Mouse (Mus musculus): Measurements from ENCODE around the gene Cpne6.

The Cpne6 gene

GRCm38 (mm10) chr14:55505612-55506011 is 4.6 kb upstream of the Cpne6 start:
- DNase-seq, result no peak

- DNase-seq, result no peak
Observed at GRCm38 (mm10) chr14:55507801-55508200, 2.4 kb upstream of the Cpne6 start.

DNA sequence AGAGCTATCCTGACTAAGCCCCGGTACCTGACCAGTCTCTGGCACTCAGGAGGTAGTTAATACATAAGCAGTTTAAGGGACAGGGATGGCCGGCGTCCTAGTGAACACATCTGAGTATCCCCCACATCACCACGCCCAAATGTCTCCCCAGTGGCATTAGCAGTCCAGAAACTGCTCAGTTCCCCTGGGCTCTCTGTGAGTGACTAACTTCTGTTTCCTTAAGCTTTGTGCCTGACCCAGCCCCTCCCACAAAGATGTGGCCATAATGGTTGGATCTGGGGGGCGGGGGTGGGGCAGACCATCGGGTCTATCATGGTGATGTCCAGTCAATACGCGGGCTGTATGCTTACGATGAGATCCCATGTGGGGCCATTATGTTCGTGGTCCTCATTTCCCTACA is 705 bp upstream of the Cpne6 start:
- no peak for DNase-seq

DNA sequence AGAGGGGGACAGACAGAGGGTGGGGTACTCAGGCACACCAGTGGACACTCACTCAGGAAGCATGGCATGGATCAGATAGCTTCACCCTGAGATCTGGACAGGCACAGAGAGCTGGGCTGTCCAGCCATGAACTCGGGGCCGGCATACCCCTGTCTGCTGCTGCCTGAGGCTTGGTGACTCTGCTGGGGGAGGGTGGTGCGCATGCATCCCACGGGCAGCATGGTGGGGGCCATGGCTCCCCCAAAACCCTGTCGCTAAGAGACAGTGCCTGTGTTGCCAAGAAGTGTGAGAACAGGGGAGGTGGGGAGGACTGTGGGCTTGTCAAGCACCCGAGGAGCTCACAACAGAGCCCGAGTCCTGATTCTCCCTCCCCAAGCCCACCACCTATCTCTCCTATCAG is 792 bp downstream of the Cpne6 start:
- DNase-seq, result no peak

DNA sequence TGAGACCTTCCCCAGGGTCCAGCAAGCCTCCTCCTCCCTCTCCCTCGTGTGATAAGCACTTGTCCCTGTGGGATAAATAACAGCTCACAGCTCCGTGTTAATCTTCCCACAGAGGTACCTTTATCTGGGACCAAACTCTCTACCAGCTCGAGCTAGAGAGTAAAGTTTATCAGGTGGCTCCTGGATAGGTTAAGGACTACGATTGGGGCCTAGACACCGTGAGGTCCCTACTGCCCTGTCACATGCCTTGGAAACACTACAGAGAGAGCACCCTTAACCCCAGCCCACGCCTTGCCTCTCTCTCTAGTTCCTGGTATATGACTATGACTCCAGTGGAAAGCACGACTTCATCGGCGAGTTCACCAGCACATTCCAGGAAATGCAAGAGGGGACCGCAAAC is 3.7 kb downstream of the Cpne6 start:
- no peak for DNase-seq

GRCm38 (mm10) chr14:55515846-55516245 is 5.6 kb downstream of the Cpne6 start:
- no peak for DNase-seq

DNA sequence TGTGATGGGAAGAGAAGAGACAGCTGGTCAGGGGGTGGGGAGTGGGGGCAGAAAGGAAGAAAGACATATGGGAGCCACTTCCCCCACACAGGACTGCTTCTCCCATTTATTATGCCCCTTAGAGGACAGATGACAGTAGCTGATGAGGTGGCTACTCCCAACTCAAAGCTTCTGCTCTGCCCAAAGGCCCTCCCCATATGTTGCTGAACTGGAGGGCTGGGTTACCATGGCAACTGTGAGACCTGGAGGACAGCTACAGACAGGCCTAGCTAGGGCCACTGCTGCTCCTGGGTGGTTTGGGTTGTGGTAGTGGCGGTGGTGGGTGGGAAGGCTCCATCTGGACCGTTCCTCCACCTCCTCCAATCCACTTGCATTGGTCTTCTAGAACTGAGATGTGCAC is 8.7 kb downstream of the Cpne6 start:
- DNase-seq, result no peak

GRCm38 (mm10) chr14:55519604-55520003 is 9.4 kb downstream of the Cpne6 start:
- no peak for DNase-seq

GRCm38 (mm10) chr14:55520451-55521361 is 10.5 kb downstream of the Cpne6 start:
- peak; percentile 16 to 29 for DNase-seq

- DNase-seq, result no peak
Observed at GRCm38 (mm10) chr14:55524062-55524461, 13.8 kb downstream of the Cpne6 start.

GRCm38 (mm10) chr14:55524785-55525184 is 14.5 kb downstream of the Cpne6 start, which contains the start of gene Nrl:
TSS of gene Nrl (minus strand) at chr14:55524981.
- DNase-seq, result no peak

DNA sequence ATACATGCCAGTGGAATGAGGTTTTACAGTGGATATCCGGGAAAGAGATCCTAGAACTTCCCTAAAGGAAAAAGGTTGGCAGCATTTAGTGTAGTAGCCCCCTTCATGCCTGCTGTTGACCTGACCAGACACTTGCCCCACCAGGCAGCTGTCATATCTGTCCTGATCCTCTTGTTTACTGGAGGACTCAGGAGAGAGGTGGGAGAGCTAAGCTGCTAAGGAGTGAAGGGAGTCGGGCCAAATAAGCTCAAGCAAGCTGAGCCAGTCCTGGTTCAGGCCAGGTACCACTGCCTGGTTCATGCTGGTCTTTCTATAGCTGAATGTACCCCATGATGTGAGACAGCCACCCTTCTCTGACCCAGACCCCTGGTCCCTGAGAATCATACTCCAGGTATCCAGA is 16.4 kb downstream of the Cpne6 start:
- no peak for DNase-seq

DNA sequence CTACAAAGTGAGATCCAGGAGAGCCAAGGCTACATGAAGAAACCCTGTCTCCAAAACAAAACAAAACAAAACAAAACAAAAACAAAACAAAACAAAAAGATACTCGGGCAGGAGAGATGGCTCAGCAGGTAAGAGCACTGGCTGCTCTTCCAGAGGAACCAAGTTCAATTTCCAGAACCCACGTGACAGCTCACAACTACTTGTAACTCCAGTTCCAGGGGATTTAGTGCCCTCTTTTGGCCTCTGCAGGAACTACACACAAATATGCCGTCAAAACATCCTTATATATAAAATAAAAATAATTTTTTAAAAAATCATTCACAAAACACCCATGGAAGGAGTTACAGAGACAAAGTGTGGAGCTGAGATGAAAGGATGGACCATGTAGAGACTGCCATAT is 17.7 kb downstream of the Cpne6 start:
- peak; percentile 59 to 60 for DNase-seq

- peak; percentile 68 to 70 for DNase-seq
Observed at GRCm38 (mm10) chr14:55536116-55536745, 26.0 kb downstream of the Cpne6 start.

- peak; percentile 78 to 82 for DNase-seq
Observed at GRCm38 (mm10) chr14:55540067-55540786, 30.0 kb downstream of the Cpne6 start, which contains the start of gene Pck2. TSS of gene Pck2 (plus strand) at chr14:55540266.

GRCm38 (mm10) chr14:55540787-55541321 is 30.6 kb downstream of the Cpne6 start:
- peak; percentile 80 to 86 for DNase-seq

DNA sequence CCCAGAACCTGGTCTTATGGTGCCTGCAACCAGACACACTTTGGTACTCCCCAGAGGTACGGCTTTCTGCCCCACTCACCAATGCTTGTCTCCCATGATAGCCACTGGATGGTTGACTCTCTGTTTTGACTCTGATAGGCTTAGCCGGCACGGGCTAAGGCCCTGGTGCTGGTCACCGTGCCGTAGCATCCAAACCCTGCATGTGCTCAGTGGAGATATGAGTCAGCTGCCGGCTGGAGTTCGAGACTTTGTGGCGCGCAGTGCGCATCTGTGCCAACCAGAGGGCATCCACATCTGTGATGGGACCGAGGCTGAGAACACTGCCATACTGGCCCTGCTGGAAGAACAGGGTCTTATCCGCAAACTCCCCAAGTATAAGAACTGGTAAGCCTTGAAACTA is 32.0 kb downstream of the Cpne6 start:
- DNase-seq, result no peak

- DNase-seq, result no peak
Observed at GRCm38 (mm10) chr14:55544334-55544733, 34.1 kb downstream of the Cpne6 start.

DNA sequence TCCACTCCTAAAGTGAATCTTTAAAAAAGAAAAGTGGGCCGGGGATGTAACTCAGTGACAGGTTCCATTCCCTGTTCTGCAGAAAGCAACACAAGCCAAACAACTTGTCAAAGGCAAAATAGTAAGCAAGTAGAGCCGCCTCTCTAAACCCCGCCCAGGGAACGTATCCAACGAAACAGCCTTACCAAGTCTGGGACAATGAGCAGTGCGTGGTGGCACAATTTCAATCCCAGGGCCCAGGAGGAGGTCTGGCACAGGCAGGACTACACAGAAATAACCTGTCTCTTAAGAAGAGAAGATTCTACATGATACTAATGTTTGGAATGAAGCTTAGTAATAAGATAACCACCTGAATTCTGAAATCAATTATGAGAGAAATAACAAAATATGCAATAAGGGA is 39.9 kb downstream of the Cpne6 start:
- no peak for DNase-seq

GRCm38 (mm10) chr14:55551347-55551746 is 41.1 kb downstream of the Cpne6 start:
- no peak for DNase-seq

- DNase-seq, result no peak
Observed at GRCm38 (mm10) chr14:55551794-55552193, 41.5 kb downstream of the Cpne6 start.

GRCm38 (mm10) chr14:55554635-55555034 is 44.4 kb downstream of the Cpne6 start:
- no peak for DNase-seq

- DNase-seq, result no peak
Observed at GRCm38 (mm10) chr14:55555788-55556187, 45.5 kb downstream of the Cpne6 start.
